Mouse (Mus musculus) hindbrain, embryonic 12.5 days (tissue): ENCODE data around the gene Ajap1. TPM values are rescaled to one million over a fixed set of nuclear protein-coding genes. Genes with fewer than 3 reads are reported as not detected.

Experiments used
- ATAC-seq: fragments of 200-750 bp; cut with Nextera tagmentation; 2 replicates; pipeline ENCODE4 v1.8.0; 2017; ENCODE audit warnings: moderate TSS enrichment; ENCODE audit not compliant: low FRiP score
- H3K27ac ChIP-seq: fragments of 300-500 bp; sonication (generic); 2 replicates; pipeline ENCODE4 v1.5.1; 2016; ENCODE audit warnings: mild to moderate bottlenecking
- H3K27me3 ChIP-seq: fragments of 300-500 bp; sonication (generic); 2 replicates; pipeline ENCODE4 v1.6.1; 2016; ENCODE audit warnings: mild to moderate bottlenecking
- H3K36me3 ChIP-seq: fragments of 300-500 bp; sonication (generic); 2 replicates; pipeline ENCODE4 v1.6.1; 2016; ENCODE audit warnings: mild to moderate bottlenecking
- H3K4me1 ChIP-seq: fragments of 300-500 bp; sonication (generic); 2 replicates; pipeline ENCODE4 v1.6.1; 2016
- H3K4me2 ChIP-seq: fragments of 300-500 bp; sonication (generic); replicated peaks from 2 replicates; pipeline ENCODE4 v1.6.1; 2016; ENCODE audit warnings: mild to moderate bottlenecking
- H3K4me3 ChIP-seq: fragments of 300-500 bp; sonication (generic); 2 replicates; pipeline ENCODE4 v1.5.1; 2016; ENCODE audit warnings: mild to moderate bottlenecking
- H3K9ac ChIP-seq: fragments of 300-500 bp; sonication (generic); 2 replicates; pipeline ENCODE4 v1.6.1; 2016; ENCODE audit warnings: mild to moderate bottlenecking, moderate library complexity
- H3K9me3 ChIP-seq: fragments of 300-500 bp; sonication (generic); replicated peaks from 2 replicates; pipeline ENCODE4 v1.6.1; 2016; ENCODE audit warnings: mild to moderate bottlenecking
- WGBS: fragments of 180-500 bp; shearing (Covaris S2); methylation state at CpG from one replicate; pipeline ENCODE4 v1.1.7; 2016; 5-methylcytosine and 5-hydroxymethylcytosine counted together
- polyA plus RNA-seq: library from polyadenylated mRNA; unstranded; fragments of >200 nt; fragmentation: Nextera tagmentation; extraction: Ambion mirVana; gene quantifications from 2 replicates; pipeline ENCODE4 v1.2.1, GENCODE M21; 2016

Gene Ajap1
- polyA plus RNA-seq, 1 experiment from 2014 or later = 4.6 TPM

- Histone ChIP-seq H3K27me3 (no peaks in the 10 kb centered on the region), H3K9ac (no peak overlapping the region), H3K4me3 (no peak overlapping the region), H3K36me3 (no peaks in the 10 kb centered on the region), H3K4me2 (no peak overlapping the region), H3K4me1 (peaks cover 24% of the 10 kb centered on the region), H3K9me3 (no peaks in the 10 kb centered on the region), H3K27ac (no peak overlapping the region)
- WGBS = 82% methylated on average over 11 of the region's 11 CpGs
- ATAC-seq = no peak
Measured at GRCm38 (mm10) chr4:153439868-153440267, 42.7 kb downstream of the Ajap1 start.

- H3K27ac ChIP-seq = no peak overlapping the region
- no peaks in the 10 kb centered on the region for H3K9me3 ChIP-seq
- H3K27me3 ChIP-seq = no peaks in the 10 kb centered on the region
- H3K4me1 ChIP-seq = peaks cover 24% of the 10 kb centered on the region
- ATAC-seq = no peak
- WGBS = 46% methylated on average over 12 of the region's 12 CpGs
- no peak overlapping the region for H3K4me3 ChIP-seq
- no peaks in the 10 kb centered on the region for H3K36me3 ChIP-seq
- no peak overlapping the region; the same call in 1 of the 2 replicates for H3K9ac ChIP-seq
- H3K4me2 ChIP-seq = no peak overlapping the region
Measured at GRCm38 (mm10) chr4:153439031-153439430, 43.6 kb downstream of the Ajap1 start.

DNA sequence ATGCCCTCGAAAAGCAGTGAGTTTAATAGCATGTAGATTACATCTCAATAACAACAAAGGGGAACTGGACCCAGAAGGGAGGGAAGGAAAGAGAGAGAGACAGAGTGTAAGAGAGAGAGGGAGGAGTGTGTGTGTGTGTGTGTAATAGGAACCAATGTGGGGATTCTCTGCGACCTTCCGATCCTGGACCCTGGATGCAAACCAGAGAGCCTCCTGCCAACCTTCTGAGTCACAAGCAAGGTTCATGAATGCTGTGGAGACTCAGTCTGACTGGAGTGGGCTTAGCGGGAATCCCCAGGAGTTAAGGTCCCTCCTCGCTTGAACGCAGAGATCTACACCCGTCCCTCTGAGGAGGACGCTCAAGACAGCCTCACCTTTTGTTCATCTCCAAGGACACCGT, 45.4 kb downstream of the Ajap1 start:
- no peaks in the 10 kb centered on the region for H3K9me3 ChIP-seq
- H3K27me3 ChIP-seq = no peaks in the 10 kb centered on the region
- H3K27ac ChIP-seq = no peak overlapping the region
- peak overlapping the region; percentile 5; the same call in 1 of the 2 replicates for H3K9ac ChIP-seq
- H3K4me3 ChIP-seq = no peak overlapping the region
- no peak overlapping the region for H3K4me2 ChIP-seq
- H3K36me3 ChIP-seq = no peaks in the 10 kb centered on the region
- 72% methylated on average over 9 of the region's 9 CpGs for WGBS
- ATAC-seq = no peak
- peaks cover 24% of the 10 kb centered on the region for H3K4me1 ChIP-seq

- Histone ChIP-seq H3K9me3 (no peaks in the 10 kb centered on the region), H3K4me2 (no peak overlapping the region), H3K36me3 (0 out of 2 replicates have a peak, but pooled peaks cover 4% of the 10 kb centered on the region), H3K4me3 (no peak overlapping the region), H3K27ac (peak overlapping the region; percentile 30), H3K27me3 (no peaks in the 10 kb centered on the region), H3K4me1 (peaks cover 24% of the 10 kb centered on the region), H3K9ac (no peak overlapping the region)
- 67% methylated on average over 5 of the region's 5 CpGs for WGBS
- peak; percentile 26; the same call in 1 of the 2 replicates for ATAC-seq
Measured at GRCm38 (mm10) chr4:153435917-153436316, 46.7 kb downstream of the Ajap1 start.

DNA sequence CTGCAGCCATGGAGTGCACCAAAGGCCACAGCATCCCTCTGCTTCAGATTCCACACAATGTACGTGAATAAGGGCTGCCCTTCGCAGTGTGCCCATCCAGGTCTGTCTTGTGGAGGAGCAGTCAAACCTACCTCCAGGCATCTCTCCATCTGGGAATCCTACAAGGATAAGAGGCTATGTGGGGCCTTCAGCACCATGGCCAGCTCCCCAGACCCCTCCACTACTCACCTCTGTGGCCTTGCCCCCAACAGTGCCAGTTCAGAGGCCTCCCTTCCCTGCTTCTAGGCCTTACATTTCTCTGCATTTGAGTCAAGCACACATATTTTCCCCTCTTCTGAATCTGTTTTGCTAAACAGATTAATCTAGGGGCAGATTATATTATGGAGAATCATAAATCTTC, 52.6 kb downstream of the Ajap1 start:
- H3K4me2 ChIP-seq = no peak overlapping the region
- peaks cover 15% of the 10 kb centered on the region for H3K36me3 ChIP-seq
- H3K27me3 ChIP-seq = no peaks in the 10 kb centered on the region
- H3K9ac ChIP-seq = no peak overlapping the region
- H3K27ac ChIP-seq = no peak overlapping the region
- H3K4me1 ChIP-seq = peaks cover 14% of the 10 kb centered on the region
- H3K9me3 ChIP-seq = peaks cover 6% of the 10 kb centered on the region; the same call in 1 of the 2 replicates
- 87% methylated on average over 2 of the region's 2 CpGs for WGBS
- ATAC-seq = no peak
- H3K4me3 ChIP-seq = no peak overlapping the region

DNA sequence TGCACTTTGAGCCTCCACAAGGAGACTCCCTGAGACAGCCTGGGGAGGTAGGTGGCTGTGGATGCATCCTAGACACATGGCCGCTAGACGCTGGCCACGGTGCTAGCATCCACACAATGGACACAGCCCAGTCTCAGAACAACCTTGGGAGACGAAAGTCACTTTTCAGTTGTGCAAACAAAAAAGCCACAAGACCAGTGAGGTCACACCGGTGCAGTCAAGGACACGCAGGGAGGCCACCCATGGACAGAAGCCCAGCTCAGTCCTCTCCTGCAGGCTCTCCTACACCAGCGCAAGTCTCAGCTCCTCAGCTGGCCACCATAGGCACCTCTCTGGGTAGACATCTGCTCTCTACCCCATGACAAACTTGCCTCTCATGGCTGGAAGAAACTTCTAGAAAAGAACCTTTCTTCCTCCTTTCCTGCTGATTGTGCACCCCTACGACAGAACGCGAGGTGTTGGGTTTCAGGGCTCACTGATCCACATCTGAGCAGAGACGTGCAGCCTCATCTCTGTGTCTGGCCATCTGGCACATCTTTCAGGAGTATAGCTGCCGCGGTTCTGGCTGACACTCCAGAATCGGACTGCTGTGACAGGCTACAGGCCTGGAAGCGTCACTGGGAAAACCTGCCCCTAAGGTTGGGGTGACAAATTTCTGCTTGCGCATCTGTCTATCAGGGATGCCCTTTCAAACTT, 56.5 kb downstream of the Ajap1 start:
- no peak overlapping the region for H3K4me2 ChIP-seq
- no peak overlapping the region for H3K4me3 ChIP-seq
- no peak for ATAC-seq
- H3K27ac ChIP-seq = no peak overlapping the region
- H3K4me1 ChIP-seq = peaks cover 14% of the 10 kb centered on the region
- H3K9ac ChIP-seq = no peak overlapping the region
- 71% methylated on average over 16 of the region's 16 CpGs for WGBS
- no peaks in the 10 kb centered on the region for H3K27me3 ChIP-seq
- H3K9me3 ChIP-seq = peaks cover 6% of the 10 kb centered on the region; the same call in 1 of the 2 replicates
- H3K36me3 ChIP-seq = peaks cover 11% of the 10 kb centered on the region

GRCm38 (mm10) chr4:153424324-153424723, 58.3 kb downstream of the Ajap1 start:
- Histone ChIP-seq H3K4me3 (no peak overlapping the region), H3K27ac (no peak overlapping the region), H3K4me2 (no peak overlapping the region), H3K36me3 (peaks cover 1% of the 10 kb centered on the region; the same call in 1 of the 2 replicates), H3K9me3 (no peaks in the 10 kb centered on the region), H3K9ac (no peak overlapping the region), H3K4me1 (peaks cover 14% of the 10 kb centered on the region), H3K27me3 (no peaks in the 10 kb centered on the region)
- ATAC-seq = no peak
- WGBS = 87% methylated on average over 10 of the region's 10 CpGs

- WGBS = 3% methylated on average over 10 of the region's 12 CpGs
Measured at GRCm38 (mm10) chr4:153417926-153418325, 64.7 kb downstream of the Ajap1 start.

GRCm38 (mm10) chr4:153417164-153417896, 65.3 kb downstream of the Ajap1 start:
- peak; percentile 74 for ATAC-seq
- Histone ChIP-seq H3K9me3 (no peaks in the 10 kb centered on the region), H3K27ac (no peak overlapping the region), H3K27me3 (peaks cover 3% of the 10 kb centered on the region; the same call in 1 of the 2 replicates), H3K4me1 (peaks cover 18% of the 10 kb centered on the region), H3K9ac (no peak overlapping the region), H3K4me3 (peak overlapping the region; percentile 18), H3K36me3 (no peaks in the 10 kb centered on the region), H3K4me2 (peak overlapping the region; percentile 47)
- 6% methylated on average over 23 of the region's 23 CpGs for WGBS

More at GRCm38 (mm10) chr4:153417926-153418325, 64.7 kb downstream of the Ajap1 start:
- ATAC-seq = 0 out of 2 replicates have a peak, but pooled peaks have one; percentile 25
- Histone ChIP-seq H3K27ac (no peak overlapping the region), H3K4me3 (no peak overlapping the region), H3K9me3 (no peaks in the 10 kb centered on the region), H3K36me3 (no peaks in the 10 kb centered on the region), H3K4me1 (peaks cover 18% of the 10 kb centered on the region), H3K9ac (no peak overlapping the region), H3K4me2 (peak overlapping the region; percentile 47), H3K27me3 (peaks cover 3% of the 10 kb centered on the region; the same call in 1 of the 2 replicates)

- Histone ChIP-seq H3K36me3 (no peaks in the 10 kb centered on the region), H3K4me1 (peaks cover 18% of the 10 kb centered on the region), H3K9ac (no peak overlapping the region), H3K9me3 (no peaks in the 10 kb centered on the region), H3K4me3 (no peak overlapping the region), H3K27me3 (peaks cover 3% of the 10 kb centered on the region; the same call in 1 of the 2 replicates), H3K27ac (no peak overlapping the region), H3K4me2 (no peak overlapping the region)
- 61% methylated on average over 9 of the region's 9 CpGs for WGBS
- no peak for ATAC-seq
Measured at GRCm38 (mm10) chr4:153416111-153416510, 66.5 kb downstream of the Ajap1 start.

GRCm38 (mm10) chr4:153398421-153398820, 84.2 kb downstream of the Ajap1 start:
- no peaks in the 10 kb centered on the region for H3K27me3 ChIP-seq
- WGBS = 91% methylated on average over 8 of the region's 8 CpGs
- H3K9ac ChIP-seq = no peak overlapping the region
- ATAC-seq = no peak
- H3K4me2 ChIP-seq = no peak overlapping the region
- H3K27ac ChIP-seq = no peak overlapping the region
- no peaks in the 10 kb centered on the region for H3K36me3 ChIP-seq
- H3K9me3 ChIP-seq = no peaks in the 10 kb centered on the region
- peaks cover 3% of the 10 kb centered on the region; the same call in 1 of the 2 replicates for H3K4me1 ChIP-seq
- no peak overlapping the region for H3K4me3 ChIP-seq

- no peaks in the 10 kb centered on the region for H3K27me3 ChIP-seq
- 91% methylated on average over 12 of the region's 12 CpGs for WGBS
- H3K4me2 ChIP-seq = no peak overlapping the region
- ATAC-seq = no peak
- 0 out of 2 replicates have a peak, but pooled peaks cover 4% of the 10 kb centered on the region for H3K9me3 ChIP-seq
- no peak overlapping the region for H3K27ac ChIP-seq
- H3K9ac ChIP-seq = no peak overlapping the region
- H3K36me3 ChIP-seq = 0 out of 2 replicates have a peak, but pooled peaks cover 9% of the 10 kb centered on the region
- H3K4me3 ChIP-seq = no peak overlapping the region
- no peaks in the 10 kb centered on the region for H3K4me1 ChIP-seq
Measured at GRCm38 (mm10) chr4:153387478-153387877, 95.1 kb downstream of the Ajap1 start.
